Mouse (Mus musculus): ENCODE measurements around the gene Il21.

The Il21 gene

DNA sequence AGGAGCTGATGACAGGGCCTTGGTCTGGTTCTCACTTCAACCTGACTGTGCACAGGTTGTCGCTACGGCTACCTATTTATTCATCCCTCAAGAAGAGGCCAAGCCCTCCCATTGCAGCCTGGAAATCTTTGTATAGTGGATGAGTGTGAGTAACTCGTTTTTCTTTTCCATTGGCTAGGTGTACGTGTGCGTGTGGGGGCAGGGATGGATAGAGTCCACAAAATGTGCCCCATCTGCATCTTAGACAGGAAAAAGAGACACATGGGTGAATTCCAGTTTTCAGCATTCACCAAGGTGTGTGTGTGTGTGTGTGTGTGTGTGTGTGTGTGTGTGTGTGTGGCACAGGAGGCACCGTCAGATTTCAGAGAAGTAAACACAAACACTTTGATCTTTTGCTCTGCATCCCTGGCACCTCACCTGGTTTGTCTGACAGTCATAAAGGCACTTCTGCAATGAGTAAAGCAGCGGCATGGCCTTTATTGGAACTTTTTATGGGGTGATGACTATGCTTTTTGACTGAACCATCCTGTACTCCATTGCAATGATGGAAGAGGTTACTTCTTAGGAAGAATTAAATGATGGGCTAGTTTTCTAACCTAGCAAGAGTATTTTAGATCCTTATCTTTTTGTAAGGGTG is at the start of gene Il21:
Gene Il21, minus strand, starts transcription at position 51 of the 637 bp plus-strand sequence.
- DNase-seq (ENCODE audit: low spot score in 2 of 2) = no peak

DNA sequence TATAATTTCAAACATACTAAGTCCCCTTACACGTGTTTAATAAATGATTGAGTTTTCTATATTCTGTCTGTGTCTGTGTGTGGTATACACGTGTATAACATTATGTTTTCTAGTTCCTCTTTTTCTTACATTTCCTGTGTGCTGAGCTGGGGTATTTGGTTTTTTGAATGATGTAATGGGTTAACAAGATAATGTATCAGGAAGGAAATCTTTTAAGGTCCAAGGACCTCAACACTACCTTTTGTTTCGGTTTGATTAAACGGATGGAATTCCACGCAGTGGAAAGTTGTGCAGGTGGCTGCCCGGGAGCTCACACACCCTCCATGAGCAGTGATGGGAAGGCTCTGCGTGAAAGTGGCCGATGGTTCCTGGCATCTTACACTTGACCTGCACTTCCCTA is 48.4 kb upstream of the Il21 start:
- no peak for DNase-seq (ENCODE audit: low spot score in 2 of 2)

DNA sequence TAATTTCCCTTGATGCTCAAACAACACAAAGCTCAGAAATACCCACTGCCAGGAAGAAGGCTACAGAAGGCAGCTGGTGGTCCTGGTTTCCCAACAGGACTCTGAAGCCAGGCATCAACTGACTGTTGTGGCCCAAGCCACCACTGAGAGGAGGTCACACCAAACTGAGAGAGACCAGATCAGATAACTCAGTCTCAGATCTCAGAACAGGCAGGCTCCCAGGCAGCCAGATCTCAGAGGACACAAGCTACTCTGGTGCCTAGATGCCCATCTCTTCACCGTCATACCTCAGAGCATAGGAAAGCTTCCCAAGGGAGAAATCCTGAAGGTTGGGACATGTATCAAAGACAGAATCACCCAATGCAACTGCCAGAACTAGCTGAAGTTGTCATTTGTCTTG is 47.8 kb upstream of the Il21 start:
- no peak for DNase-seq (ENCODE audit: low spot score in 2 of 2)

DNA sequence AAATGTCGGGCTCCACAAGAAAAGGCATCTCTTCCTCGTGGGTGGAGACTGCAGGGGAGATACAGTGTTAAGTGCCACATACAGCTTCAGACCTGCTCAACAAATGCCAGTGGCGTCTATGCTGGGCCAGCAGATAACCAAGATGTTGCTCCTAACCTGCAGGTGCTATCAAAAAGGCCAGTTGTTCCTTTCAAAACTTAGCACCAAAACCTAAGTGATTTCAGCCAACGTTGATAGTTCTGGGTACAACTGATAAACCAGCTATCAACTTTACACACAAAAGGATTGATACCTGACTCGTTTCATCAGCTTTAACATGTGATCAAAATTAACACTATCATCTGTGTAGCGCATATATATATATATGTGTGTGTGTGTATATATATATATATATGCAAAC is 42.2 kb upstream of the Il21 start:
- DNase-seq (ENCODE audit: low spot score in 2 of 2) = no peak

DNA sequence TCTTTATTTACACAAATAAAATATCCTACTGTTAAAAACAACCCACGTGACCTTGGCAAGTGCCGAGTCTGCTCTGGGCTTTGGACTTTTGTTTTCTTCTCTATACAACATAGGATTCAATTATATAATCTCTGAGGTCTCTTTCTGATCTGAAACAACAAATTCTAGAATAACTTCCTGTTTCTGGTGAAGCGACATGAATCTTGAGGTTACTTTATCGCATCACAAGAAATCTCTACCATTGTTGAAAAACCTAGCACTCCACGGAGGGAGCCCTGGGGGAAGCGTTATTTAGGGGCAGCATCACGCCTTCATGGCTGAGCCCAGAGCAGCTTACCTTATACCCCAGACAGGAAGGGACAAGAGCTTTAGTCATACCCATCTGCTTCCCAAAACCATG is 40.7 kb upstream of the Il21 start:
- DNase-seq (ENCODE audit: low spot score in 2 of 2) = no peak

DNA sequence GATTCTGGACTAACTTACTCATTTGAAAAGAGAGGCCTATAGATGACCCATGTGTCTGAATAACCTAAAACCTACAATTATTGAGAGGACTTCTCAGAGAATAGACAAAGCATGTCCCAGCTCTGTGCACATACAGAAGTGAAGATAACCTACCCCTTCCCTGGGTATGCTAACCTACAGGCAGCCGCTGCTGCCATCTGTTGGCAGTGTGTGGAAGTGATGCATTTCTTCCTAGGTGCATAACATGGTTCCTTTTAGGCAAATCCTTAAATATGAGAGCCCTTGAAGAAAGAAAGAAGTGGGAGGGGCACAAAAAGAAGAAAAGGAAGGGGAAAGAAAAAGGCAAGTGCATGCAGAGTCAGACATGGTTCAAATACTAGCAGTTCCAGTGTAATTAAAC is 38.8 kb upstream of the Il21 start:
- DNase-seq (ENCODE audit: low spot score in 2 of 2) = peak in 1 of 2 experiments; percentile 79

DNA sequence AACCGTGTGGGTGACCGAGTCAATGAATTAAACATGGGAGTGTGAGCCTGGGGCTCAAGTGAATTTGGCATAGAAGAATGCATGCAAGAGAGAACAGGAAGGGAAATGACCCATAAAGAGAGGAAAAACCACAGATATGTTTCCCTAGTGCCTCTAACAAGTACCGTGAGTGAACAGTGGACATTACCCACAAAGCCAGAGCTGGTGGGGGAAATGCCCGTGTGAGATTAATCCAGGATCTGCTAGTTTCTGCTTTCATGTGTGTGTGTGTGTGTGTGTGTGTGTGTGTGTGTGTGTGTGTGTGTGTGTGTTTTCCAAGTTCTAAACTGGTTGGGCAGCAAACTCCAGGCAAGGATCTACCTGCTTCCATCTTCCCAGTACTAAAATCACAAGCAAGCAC is 37.5 kb upstream of the Il21 start:
- DNase-seq (ENCODE audit: low spot score in 2 of 2) = no peak

DNA sequence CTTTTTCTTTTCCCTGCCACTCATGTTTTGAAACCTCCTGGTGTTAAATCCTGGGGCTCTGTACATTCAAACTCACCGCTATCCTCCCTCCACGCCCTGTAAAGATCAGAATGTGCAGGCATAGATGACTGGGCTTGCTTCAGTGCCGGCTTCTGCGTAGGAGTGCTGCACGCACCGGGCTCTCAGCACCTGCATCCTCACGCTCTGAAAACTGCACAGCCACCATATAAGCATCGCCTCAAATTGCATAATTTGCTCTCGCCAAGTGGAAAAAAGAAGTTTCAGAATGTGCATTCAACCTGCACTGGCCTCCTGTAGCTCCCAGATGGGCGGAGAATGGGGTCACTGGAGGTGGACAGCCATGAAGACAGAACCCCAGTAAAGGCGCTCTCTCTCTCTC is 35.9 kb upstream of the Il21 start:
- DNase-seq (ENCODE audit: low spot score in 2 of 2) = peak in 1 of 2 experiments; percentile 54

DNA sequence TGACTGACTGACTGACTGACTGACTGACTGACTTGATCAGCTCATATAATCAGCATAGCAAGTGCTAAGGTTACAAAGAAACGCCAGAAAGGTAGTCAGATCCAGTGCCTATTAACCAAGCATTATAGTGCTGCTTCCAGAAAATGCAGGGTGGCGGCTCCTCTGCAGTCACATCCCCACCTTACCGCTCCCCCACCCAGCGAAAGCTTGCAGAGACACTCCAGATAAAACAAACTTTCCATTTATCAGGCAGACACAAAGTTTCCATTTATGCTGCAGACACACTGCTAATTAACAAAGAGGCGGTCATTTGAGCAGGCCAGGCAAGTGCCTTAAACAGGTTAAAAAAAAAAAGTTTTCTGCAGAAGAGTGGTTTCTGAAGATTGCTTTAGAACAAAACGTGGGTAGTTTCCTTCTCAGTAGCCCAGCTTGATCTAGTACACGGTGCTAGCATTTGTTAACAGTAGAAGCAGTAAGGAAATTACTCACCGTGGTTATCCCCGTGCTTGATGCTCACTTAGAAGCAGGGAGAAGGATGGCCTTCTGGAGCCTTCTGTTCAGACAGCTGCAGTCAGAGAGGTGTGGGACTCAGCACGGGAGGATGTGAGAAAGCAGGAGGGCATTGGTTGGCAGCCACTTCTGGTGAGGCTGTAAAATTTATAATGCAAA is 27.0 kb upstream of the Il21 start:
- peak; percentile 56 to 84 for DNase-seq (ENCODE audit: low spot score in 2 of 2)

DNA sequence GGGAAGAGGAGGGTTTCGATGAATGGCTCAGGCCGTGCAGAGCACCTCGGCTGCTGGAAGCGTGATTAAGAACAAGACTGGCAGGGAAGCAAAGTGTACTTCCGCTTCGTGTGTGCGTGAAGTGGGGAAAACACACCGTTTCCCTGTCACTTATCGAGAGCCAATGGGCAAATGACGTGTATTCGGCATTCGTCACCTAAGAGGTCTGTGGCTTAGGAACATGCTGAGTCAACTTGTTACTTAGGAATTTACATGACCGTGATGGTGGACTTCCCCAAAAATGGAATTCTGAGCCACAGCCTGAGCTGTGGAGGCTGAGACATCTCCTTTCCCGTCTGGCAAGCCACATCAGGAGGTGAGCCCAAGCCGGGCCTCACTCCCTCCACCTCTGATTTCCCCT is 25.3 kb upstream of the Il21 start:
- DNase-seq (ENCODE audit: low spot score in 2 of 2) = no peak

DNA sequence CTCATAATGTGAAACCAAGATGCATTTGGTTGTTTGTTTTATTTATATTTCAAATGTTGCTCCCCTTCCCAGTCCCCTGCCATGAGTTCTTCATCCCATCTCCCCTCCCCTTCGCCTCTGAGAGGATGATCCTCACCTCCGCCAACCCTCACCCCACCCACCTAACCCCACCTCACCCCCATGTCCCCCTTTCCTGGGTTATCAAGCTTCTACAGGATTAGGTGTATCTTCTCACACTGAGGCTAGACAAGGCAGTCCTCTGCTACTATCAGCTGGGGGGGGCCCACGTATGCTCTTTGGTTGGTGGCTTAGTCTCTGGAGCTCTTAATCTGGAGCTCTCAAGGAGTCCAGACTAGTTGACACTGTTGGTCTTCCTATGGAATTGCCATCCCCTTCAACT is 18.5 kb upstream of the Il21 start:
- no peak for DNase-seq (ENCODE audit: low spot score in 2 of 2)

DNA sequence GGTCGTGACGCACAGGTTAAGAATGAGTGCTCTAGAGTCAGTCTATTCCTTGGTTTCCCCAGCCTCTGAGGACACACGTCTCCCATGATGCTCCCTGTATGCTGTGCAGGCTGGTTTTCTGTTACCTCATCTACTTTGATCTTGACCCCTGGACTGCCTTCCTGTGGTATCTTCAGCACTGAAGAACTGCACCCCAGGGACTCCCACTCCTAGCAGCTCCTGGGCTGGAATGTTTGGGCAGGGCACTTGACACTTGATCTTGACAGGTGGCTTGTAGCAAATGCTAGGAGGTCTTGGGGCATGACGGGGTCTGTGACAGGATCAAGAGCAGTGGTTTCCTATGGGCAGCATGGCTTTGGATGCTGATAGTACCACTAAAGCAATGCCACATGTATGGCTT is 2.6 kb upstream of the Il21 start:
- no peak for DNase-seq (ENCODE audit: low spot score in 2 of 2)

DNA sequence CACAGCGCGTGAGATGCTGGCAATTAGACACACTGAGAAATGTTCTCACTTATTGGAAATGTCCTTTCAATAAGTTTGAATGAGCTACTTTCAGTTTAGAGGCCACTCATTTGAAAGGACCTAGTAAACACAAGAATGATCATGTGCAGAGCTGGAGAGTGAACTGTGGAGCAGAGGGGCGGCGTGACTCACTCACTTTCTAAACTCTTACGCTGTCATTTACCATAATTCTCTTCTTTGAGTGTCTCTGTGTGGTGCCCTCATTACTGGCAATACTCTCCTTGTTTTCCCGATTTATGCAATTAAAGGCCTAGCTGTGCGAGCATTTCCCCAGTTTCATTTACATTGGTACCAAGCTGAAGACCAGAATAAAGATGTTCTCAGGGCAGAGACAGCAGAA is 1.3 kb downstream of the Il21 start:
- no peak for DNase-seq (ENCODE audit: low spot score in 2 of 2)

DNA sequence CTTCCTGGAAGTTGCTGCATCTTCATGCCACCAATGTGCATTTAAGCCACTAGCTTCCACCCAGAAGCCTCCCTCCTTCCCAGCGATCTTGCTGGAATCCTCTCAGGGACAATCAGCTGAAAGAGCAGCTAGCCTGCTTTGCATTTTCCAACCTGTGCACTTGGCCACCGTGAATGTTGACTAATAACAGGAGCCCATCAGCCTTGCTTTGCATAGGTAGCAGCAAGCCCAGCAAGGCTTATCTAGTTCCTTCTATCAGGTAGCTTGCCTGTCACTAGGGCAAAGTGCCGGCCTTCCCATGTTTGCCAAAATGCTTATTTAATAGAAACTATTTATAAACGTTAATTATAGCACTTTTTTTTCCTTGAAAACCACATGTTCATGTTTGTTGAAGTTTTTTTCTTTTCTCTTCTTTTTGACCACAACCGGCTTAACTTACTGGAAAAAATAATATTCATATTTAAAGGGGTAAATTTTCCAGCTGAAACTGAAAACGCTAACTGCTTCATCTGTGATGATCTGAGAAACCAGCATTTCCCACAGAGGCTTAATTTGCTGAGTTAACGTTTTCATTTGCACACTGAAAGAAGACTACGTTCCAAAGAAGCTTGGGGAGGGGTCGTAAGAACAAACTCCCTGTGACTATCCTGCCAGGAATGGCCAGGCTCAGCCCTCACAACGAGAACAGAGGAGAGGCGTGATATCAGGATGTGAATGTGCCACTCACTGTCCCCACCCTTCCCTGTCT is 3.2 kb downstream of the Il21 start:
- no peak for DNase-seq (ENCODE audit: low spot score in 2 of 2)

DNA sequence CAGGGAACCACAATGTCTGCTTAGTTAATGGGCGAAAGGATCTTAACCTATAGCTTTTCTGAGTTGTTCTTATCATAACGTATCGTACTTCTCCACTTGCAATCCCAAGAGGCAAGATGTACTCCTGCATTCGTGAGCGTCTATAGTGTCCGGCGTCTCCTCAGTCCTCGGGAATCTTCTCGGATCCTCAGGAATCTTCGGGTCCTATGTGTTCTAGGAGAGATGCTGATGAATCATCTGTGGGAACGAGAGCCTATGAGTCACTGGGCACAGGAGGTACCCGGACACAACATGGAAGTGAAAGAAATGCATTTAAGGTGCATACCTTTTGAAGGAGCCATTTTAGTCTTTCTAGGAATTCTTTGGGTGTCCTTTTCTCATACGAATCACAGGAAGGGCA is 7.3 kb downstream of the Il21 start:
- DNase-seq (ENCODE audit: low spot score in 2 of 2) = no peak

DNA sequence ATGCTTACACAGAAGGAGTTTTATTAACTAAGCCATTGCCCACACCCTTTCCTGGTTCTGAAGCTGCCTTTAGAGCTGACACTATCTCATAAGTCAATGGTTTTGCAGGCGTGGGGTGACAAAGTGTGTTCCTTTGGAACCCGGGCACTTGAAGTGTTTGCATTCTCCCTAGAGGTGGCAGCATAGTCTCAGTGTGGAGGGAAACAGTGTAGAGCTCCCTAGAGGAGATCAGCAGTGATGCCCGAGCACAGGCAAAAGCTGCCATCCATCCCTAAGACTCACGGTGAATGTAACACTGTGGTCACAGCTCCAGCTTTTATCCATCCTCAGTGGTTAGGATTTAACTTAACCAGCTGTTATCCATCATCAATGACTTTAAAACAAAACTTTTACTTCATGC is 13.4 kb downstream of the Il21 start:
- DNase-seq (ENCODE audit: low spot score in 2 of 2) = peak in 1 of 2 experiments; percentile 73

DNA sequence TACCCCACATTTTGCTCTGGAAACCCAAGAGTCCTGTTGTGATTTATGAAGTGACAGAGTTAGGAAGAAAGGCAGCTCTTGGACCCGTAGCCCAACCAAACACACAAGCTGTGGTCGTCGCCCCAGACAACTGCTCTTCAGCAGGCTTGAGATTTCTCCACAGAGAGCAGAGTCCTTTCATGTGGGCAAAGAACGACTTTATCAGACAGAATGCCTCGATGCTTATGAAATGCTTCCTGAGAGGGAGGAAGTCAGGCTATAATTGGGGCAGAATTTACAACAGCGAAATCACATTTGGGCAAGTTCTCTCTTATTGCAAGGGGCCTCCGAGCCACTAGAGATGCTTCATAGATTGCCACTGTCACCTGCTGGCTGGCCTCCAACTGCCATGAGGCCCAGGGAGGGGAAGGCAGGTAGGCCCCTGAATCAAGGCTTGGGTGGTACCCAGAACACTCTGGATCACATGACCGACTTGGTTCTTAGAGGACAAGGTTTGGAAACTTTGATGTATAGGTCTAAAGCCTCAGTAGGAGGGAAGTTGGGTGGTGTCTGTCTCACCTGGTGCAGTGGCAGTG is 27.1 kb downstream of the Il21 start:
- DNase-seq (ENCODE audit: low spot score in 2 of 2) = no peak

DNA sequence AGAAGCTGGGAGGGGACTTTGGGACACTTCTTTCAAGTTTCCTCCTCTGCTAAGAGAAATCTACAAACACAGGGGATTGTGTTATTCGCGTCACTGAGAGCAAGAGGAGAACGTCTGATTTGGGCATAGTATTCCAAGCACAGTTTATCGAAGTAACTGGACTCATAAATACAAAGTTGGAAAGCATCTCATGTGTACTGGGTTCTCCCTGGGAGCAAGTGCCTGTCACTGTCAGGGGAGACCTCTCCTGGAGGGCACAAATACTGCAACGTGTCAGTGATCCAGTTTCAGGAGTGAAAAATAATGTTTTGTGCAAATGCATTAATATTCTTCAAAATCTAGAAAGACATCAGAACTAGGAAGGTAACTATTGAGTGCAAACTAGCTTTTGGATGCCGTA is 27.9 kb downstream of the Il21 start:
- DNase-seq (ENCODE audit: low spot score in 2 of 2) = peak in 1 of 2 experiments; percentile 11

DNA sequence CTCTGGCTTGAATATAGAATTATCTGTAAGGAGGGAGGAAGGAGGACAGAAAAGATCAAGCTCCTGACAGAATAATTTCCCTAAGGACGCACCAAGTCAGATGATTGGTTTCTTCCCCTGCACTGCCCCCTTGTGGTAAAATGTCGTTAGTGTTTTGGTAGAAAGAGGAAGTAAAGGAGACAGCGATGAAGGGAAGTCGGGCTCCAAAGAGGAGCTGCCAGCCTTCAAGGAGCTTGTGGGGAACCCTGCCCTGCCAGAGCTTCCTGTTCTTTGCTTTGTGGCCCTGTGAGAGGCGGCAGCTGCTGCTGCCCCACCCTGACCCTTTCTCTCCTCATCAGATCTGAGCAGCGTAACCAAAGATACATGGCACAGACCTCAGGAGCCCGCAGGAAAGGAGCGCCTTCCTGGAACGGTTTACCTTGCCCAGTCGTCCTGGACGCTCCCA is 28.4 kb downstream of the Il21 start:
- peak; percentile 19 to 85 for DNase-seq (ENCODE audit: low spot score in 2 of 2)

DNA sequence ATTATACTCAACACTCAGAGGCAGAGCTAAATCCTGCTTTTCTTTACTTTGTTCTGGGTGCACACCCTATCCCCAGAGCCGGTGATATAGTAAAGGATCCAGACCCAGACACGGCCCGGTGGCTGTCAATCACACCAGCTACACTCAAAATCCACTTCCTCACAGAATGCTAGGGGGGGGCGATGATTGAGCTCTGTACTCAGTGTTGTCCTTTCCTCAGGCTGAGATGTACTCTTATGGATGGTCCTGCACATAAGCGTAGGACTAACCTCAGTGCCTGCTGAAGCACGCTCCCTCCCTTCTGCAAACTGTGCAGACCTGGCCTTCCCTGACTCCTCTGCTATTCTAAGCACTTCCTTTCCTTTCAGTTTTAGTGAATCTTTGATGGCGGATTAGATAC is 29.6 kb downstream of the Il21 start:
- no peak for DNase-seq (ENCODE audit: low spot score in 2 of 2)

DNA sequence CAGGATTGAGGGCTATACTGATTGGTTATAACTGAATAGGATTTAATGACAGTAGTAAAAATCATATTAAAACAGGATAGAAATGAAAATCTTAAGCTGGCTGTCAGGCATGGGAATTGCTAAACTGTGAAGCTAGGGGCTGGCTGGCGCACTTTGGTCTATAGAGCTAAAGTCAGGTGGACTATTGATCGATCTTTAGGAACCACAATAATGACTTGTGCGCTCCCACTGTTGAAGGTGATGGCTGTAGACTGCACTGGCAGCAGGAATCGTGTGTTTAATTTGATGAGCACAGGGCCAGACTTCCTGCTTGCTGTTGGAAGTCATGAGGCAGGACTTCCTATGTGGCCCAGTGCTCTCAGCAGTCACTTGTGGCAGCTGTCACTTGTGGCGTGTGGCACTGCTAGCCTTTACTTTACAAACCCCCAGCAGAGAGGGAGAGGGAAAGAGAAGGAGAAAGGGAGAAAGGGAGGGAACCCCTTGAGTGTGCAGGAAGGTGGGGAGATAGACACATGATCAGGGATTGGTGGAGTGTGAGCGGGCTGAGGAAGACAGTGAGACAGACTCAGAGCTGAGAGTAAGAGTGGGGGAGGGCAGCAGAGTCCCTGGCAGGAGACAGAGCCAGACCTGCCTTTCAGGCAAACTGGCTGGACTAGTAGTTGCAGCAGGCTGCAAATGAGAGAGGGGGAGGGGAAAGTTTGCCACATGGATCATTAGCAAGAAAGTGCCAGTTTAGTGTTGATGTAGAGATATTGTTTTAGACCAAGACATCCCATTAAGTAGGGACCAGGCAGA is 31.1 kb downstream of the Il21 start:
- no peak for DNase-seq (ENCODE audit: low spot score in 2 of 2)

DNA sequence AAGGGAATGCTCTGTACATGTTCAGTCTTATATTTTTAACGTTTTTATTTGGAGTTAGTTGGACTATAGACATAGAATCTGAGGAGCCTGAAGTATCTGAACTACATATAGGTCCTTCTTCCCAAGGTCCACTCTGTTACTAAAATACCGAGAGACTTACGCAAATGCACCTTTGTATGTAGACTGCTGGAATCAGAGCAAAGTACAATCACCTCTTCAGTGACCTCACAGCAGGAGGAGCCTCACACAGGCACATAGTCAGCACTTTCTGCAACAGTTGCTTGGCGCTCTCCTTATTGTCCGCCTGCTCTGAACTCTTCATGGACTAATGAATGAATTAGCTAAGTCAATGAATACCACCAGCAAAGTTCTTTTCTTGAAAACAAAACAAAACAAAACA is 34.1 kb downstream of the Il21 start:
- DNase-seq (ENCODE audit: low spot score in 2 of 2) = no peak

Data from left cerebral cortex, adult 9 months (tissue).